Mouse (Mus musculus) E14TG2a.4 (cell line): ENCODE data around the gene Sprtn.

Experiments
- CTCF ChIP-seq: conservative IDR thresholded peaks from 2 replicates; pipeline ENCODE4 v1.5.1; 2014; ENCODE audit warnings: low read length
- NANOG ChIP-seq: IDR thresholded peaks from 2 replicates; pipeline ENCODE4 v1.6.1; 2014; ENCODE audit warnings: borderline replicate concordance, low read length, mixed read lengths

DNA sequence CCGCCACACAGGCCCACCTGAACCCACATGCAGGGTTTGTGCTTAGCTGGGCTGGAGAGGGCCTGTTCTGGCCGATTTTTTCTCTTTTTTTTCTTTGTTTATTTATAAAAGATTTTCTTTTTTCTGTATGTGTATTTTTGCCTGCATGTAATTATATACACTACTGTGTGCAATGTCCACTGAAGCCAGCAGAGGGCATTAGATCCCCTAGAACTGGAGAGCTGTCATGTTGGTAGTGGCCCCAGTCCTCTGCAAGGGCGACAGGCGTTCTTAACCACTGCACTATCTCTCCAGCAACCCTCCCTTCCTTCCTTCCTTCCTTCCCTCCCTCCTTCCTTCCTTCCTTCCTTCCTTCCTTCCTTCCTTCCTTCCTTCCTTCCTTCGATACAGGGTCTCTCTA is 9.3 kb upstream of the Sprtn start:
- TF ChIP-seq CTCF (peak; percentile 79), NANOG (no peak)
